Mouse (Mus musculus): Measurements from ENCODE around the gene Olfr287. TPM values are rescaled to one million over a fixed set of nuclear protein-coding genes. Genes with fewer than 3 reads are reported as not detected.

Olfr287 gene
- polyA plus RNA-seq, 1 experiment from 2014 or later = 0.12 TPM

DNA sequence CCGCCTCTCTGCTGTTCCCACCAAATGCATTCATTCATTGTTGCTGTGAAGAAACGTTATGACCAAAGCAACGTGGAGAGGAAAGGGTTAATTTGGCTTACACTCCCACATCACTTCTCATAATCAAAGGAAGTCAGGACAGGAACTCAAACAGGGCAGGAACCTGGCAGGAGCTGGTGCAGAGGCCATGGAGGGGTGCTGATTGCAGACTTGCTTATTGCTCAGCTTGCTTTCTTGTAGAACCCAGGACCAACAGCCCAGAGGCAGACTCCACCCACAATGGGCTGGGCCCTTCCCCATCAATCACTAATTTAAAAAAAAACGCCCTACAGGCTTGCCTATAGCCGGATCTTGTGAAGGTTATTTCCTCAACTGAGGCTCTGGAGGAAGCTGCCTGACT lies 6.7 kb downstream of the Olfr287 start:
- no peaks in the 10 kb centered on the region for H3K9me3 ChIP-seq (ENCODE audit: control insufficient read depth, low read length)
- whole genome bisulfite sequencing = 81% methylated on average over 5 of the region's 5 CpGs
- ATAC-seq (ENCODE audit: low read depth) = no peak

DNA sequence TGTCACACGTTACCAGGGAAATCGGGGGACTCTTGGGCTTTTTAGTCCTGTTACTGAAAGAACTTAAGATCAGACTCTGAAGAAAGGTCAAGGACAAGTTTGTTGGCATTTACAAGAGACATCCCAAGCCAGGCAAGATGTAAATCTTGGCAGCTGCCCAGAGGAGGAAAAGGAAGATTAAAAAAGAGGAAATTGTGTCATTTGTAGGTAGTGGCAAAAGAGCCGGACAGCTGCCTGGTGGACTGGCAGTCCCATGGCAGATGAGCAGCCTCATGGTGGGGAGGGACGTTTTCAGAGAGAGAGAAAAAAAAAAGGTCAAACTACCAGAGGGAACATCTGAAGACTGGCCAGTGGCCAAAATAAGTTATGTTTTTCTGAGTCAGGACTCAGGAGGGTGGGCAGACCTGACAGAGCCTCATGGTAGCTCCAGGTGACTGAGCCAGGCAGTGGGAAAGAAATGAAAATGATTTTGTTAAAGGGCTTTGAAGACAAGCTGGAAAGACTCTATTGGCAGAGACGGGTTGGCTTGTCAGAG lies 7.5 kb downstream of the Olfr287 start:
- Histone ChIP-seq H3K4me3 (ENCODE audit: low read depth, low read length) (no peak overlapping the region), H3K9ac (replicated peaks; ENCODE audit: low read depth, low read length) (no peak overlapping the region), H3K27ac (ENCODE audit: low read depth, low read length) (no peak overlapping the region), H3K27me3 (ENCODE audit: control insufficient read depth, insufficient read depth, low read length) (no peaks in the 10 kb centered on the region), H3K36me3 (ENCODE audit: control insufficient read depth, insufficient read depth, low read length) (no peaks in the 10 kb centered on the region), H3K4me2 (ENCODE audit: low read depth, low read length) (no peak overlapping the region), H3K9me3 (ENCODE audit: control insufficient read depth, low read length) (no peaks in the 10 kb centered on the region), H3K4me1 (ENCODE audit: control insufficient read depth, insufficient read depth, low read length) (no peaks in the 10 kb centered on the region)
- 76% methylated on average over 5 of the region's 5 CpGs for WGBS
- ATAC-seq (ENCODE audit: low read depth) = no peak

More for the DNA sequence above, 6.7 kb downstream of the Olfr287 start:
- Histone ChIP-seq H3K27ac (ENCODE audit: low read depth, low read length) (no peak overlapping the region), H3K4me1 (ENCODE audit: control insufficient read depth, insufficient read depth, low read length) (no peaks in the 10 kb centered on the region), H3K27me3 (ENCODE audit: control insufficient read depth, insufficient read depth, low read length) (no peaks in the 10 kb centered on the region), H3K4me2 (ENCODE audit: low read depth, low read length) (no peak overlapping the region), H3K9ac (replicated peaks; ENCODE audit: low read depth, low read length) (no peak overlapping the region), H3K4me3 (ENCODE audit: low read depth, low read length) (no peak overlapping the region), H3K36me3 (ENCODE audit: control insufficient read depth, insufficient read depth, low read length) (no peaks in the 10 kb centered on the region)

DNA sequence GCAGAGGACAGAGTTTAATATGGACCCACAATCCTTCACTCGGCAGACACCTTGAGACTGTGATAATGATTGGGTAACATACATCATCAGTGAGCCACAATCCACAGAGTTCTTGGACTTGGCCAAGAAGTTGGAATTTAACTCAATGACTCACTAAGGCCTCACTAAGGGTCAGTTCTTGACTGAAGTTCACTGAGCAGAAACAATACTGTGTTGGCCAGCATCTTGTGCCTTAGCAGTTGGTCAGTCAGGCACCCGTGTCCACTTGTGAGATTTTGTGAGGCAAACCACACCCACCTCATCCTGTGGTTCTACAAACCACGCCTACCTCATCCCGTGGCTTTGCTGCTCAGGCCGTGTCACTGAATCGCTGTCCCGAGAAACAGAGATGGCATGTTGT lies 11.2 kb downstream of the Olfr287 start:
- H3K4me1 ChIP-seq (ENCODE audit: control insufficient read depth, insufficient read depth, low read length) = no peaks in the 10 kb centered on the region
- no peak overlapping the region for H3K4me3 ChIP-seq (ENCODE audit: low read depth, low read length)
- no peak overlapping the region for H3K4me2 ChIP-seq (ENCODE audit: low read depth, low read length)
- H3K27me3 ChIP-seq (ENCODE audit: control insufficient read depth, insufficient read depth, low read length) = no peaks in the 10 kb centered on the region
- H3K27ac ChIP-seq (ENCODE audit: low read depth, low read length) = no peak overlapping the region
- ATAC-seq (ENCODE audit: low read depth) = no peak
- 82% methylated on average over 7 of the region's 7 CpGs for WGBS
- no peaks in the 10 kb centered on the region for H3K9me3 ChIP-seq (ENCODE audit: control insufficient read depth, low read length)
- H3K9ac ChIP-seq (replicated peaks; ENCODE audit: low read depth, low read length) = no peak overlapping the region
- H3K36me3 ChIP-seq (ENCODE audit: control insufficient read depth, insufficient read depth, low read length) = no peaks in the 10 kb centered on the region

DNA sequence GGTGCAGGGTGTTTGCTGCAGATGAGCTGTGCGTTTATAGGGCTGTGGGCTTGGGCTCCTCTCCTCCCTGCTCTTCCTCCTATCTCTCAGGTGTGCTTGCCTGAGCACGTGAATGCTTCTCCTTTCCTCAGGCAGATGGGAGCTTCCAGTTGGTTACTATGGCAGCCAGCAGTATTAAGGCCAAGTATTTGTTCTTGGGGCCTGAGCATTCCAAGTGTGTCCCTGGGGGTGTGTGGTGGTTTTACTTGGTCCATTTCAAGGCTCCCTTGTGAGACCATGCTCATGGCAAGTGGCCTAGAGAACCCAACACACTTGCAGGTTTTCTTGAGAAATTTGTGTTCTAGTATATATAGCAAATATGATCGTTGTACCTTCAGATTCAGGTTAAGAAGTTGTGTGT lies 25.4 kb downstream of the Olfr287 start, which contains the start of gene Olfr288:
Gene Olfr288, minus strand, starts transcription at position 101 of the 400 bp plus-strand sequence.
- ATAC-seq (ENCODE audit: low read depth) = no peak
- H3K9me3 ChIP-seq (ENCODE audit: control insufficient read depth, low read length) = no peaks in the 10 kb centered on the region
- no peak within 1 kb of the TSS for H3K27ac ChIP-seq (ENCODE audit: low read depth, low read length)
- H3K9ac ChIP-seq (replicated peaks; ENCODE audit: low read depth, low read length) = no peak within 1 kb of the TSS
- no peak within 1 kb of the TSS for H3K4me2 ChIP-seq (ENCODE audit: low read depth, low read length)
- H3K4me3 ChIP-seq (ENCODE audit: low read depth, low read length) = no peak within 1 kb of the TSS
- H3K27me3 ChIP-seq (ENCODE audit: control insufficient read depth, insufficient read depth, low read length) = no peaks in the 10 kb centered on the region
- WGBS = 77% methylated on average over 3 of the region's 3 CpGs
- no peaks in the 10 kb centered on the region for H3K36me3 ChIP-seq (ENCODE audit: control insufficient read depth, insufficient read depth, low read length)
- no peaks in the 10 kb centered on the region for H3K4me1 ChIP-seq (ENCODE audit: control insufficient read depth, insufficient read depth, low read length)

DNA sequence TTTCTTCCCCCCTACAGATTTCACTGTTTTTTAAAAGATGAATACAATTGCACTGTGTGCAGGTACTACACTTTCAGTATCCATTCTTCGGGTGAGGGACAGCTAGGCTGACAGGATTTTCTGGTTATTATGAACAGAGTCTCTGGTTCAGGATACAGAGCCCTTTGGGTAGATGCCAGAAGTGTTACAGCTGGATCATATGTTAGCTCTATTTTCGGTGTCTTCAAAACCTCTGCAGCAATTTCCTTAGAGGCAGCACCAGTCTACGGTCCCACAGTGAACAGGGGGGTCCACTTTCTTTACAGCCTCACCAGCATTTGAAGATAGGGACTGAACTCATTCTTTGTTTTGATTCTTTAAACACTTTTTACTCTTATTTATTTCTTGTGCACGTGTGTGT lies 36.4 kb downstream of the Olfr287 start:
- H3K9ac ChIP-seq (replicated peaks; ENCODE audit: low read depth, low read length) = no peak overlapping the region
- H3K4me2 ChIP-seq (ENCODE audit: low read depth, low read length) = no peak overlapping the region
- H3K9me3 ChIP-seq (ENCODE audit: control insufficient read depth, low read length) = no peaks in the 10 kb centered on the region
- H3K27ac ChIP-seq (ENCODE audit: low read depth, low read length) = no peak overlapping the region
- peaks cover 5% of the 10 kb centered on the region; the same call in 1 of the 2 replicates for H3K4me1 ChIP-seq (ENCODE audit: control insufficient read depth, insufficient read depth, low read length)
- 79% methylated on average over 4 of the region's 4 CpGs for WGBS
- ATAC-seq (ENCODE audit: low read depth) = no peak
- no peaks in the 10 kb centered on the region for H3K36me3 ChIP-seq (ENCODE audit: control insufficient read depth, insufficient read depth, low read length)
- no peak overlapping the region for H3K4me3 ChIP-seq (ENCODE audit: low read depth, low read length)
- H3K27me3 ChIP-seq (ENCODE audit: control insufficient read depth, insufficient read depth, low read length) = no peaks in the 10 kb centered on the region

DNA sequence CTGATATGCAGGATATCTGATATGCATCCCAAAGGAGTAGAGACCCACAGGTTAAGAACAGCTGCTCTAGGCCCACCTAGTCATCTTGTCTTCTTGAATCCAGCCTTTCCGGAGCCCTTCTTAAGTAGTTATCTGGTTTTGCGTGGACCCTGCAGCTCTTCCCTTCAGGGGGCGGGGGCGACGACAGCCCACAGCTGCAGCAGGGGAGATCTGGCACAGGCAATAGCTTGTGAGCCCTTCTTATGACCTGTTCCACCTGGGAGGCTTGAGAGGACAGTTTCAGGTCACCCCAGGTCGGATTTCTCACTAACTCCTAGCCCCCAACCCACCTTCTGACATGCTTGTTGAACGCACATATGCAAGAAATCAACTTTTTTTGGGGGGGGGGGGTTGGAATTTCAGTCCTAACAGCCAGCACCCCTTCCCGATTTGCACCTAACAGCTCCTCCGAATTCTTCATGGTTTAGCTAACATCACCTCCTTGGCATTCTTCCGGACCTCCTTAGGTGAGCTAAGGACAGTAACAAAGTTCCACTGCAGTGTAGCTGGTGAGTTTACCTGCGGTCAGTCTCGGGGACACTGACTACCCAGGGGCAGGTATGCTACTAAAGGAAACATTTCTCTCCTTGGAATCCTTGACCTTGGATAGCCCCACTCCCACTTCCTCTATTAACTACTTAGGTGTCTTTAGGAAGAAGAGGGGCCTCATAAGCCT lies 38.8 kb downstream of the Olfr287 start:
- Histone ChIP-seq H3K9ac (replicated peaks; ENCODE audit: low read depth, low read length) (no peak overlapping the region), H3K27ac (ENCODE audit: low read depth, low read length) (no peak overlapping the region), H3K36me3 (ENCODE audit: control insufficient read depth, insufficient read depth, low read length) (no peaks in the 10 kb centered on the region), H3K9me3 (ENCODE audit: control insufficient read depth, low read length) (no peaks in the 10 kb centered on the region), H3K27me3 (ENCODE audit: control insufficient read depth, insufficient read depth, low read length) (no peaks in the 10 kb centered on the region), H3K4me2 (ENCODE audit: low read depth, low read length) (no peak overlapping the region), H3K4me3 (ENCODE audit: low read depth, low read length) (no peak overlapping the region), H3K4me1 (ENCODE audit: control insufficient read depth, insufficient read depth, low read length) (peaks cover 5% of the 10 kb centered on the region; the same call in 1 of the 2 replicates)
- ATAC-seq (ENCODE audit: low read depth) = no peak
- 77% methylated on average over 12 of the region's 12 CpGs for WGBS

DNA sequence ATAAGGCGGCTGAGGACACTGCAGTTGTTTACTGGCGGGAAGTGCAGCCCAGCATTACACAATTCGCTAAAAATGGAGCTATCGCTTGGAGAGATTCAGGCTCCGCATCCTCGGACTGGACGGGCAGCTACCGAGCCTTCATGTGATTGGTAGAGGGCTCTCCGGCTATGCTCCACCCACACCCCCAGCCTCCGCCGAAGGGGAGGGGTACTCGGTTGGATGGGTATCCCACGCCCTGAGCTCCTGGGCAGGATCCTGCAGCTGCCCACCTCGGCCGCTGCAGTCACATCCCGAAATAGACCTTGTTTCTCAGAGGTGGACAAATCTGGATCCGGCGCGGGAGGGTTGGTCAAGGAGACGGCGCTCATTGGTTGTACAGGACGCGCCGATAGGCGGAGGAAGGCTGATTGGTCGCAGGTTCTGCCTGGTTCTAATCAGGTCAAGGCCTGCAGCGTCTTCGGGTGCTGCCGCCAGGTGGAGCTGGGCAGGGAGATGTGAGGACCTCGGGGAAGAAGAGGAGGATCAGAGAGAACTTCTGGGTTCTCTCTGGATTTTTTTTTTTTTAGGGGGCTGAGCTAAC lies 39.6 kb downstream of the Olfr287 start:
- Histone ChIP-seq H3K27me3 (ENCODE audit: control insufficient read depth, insufficient read depth, low read length) (no peaks in the 10 kb centered on the region), H3K27ac (ENCODE audit: low read depth, low read length) (peak overlapping the region; percentile 69), H3K36me3 (ENCODE audit: control insufficient read depth, insufficient read depth, low read length) (no peaks in the 10 kb centered on the region), H3K9me3 (ENCODE audit: control insufficient read depth, low read length) (no peaks in the 10 kb centered on the region), H3K4me2 (ENCODE audit: low read depth, low read length) (peak overlapping the region; percentile 74), H3K9ac (replicated peaks; ENCODE audit: low read depth, low read length) (peak overlapping the region; percentile 49; the same call in 1 of the 2 replicates), H3K4me1 (ENCODE audit: control insufficient read depth, insufficient read depth, low read length) (peaks cover 5% of the 10 kb centered on the region; the same call in 1 of the 2 replicates), H3K4me3 (ENCODE audit: low read depth, low read length) (peak overlapping the region; percentile 48)
- peak; percentile 98 for ATAC-seq (ENCODE audit: low read depth)
- WGBS = under 1% methylated on average over 30 of the region's 30 CpGs

DNA sequence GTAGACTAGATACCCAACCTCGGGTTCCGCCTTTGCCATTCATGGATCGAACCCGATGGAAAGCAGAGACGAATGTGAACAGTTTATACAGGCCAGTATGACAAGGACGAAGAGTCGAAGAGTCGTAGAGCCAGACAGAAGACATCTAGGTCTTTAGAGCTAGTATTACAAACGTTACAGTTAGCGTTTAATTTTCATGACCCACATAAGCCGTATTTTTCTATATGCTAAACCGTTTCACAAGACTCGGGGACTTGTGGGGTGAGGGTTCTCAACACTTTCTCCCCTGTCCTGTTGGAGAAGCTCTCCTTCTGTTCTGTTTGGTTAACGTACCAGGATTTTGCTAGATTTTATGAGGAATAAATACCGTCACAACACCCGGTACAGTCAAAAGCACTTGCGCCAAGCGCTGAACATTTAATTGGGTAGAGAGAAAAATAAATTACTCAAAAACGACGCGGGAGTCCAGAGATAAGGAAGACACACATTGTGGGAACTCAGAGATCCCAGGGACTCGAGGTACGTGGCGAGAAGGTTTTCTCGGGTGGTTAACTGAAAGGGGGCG lies 40.2 kb downstream of the Olfr287 start:
- WGBS = 4% methylated on average over 26 of the region's 26 CpGs
- peak overlapping the region; percentile 69 for H3K27ac ChIP-seq (ENCODE audit: low read depth, low read length)
- H3K9me3 ChIP-seq (ENCODE audit: control insufficient read depth, low read length) = no peaks in the 10 kb centered on the region
- H3K27me3 ChIP-seq (ENCODE audit: control insufficient read depth, insufficient read depth, low read length) = no peaks in the 10 kb centered on the region
- peak overlapping the region; percentile 49; the same call in 1 of the 2 replicates for H3K9ac ChIP-seq (replicated peaks; ENCODE audit: low read depth, low read length)
- no peaks in the 10 kb centered on the region for H3K36me3 ChIP-seq (ENCODE audit: control insufficient read depth, insufficient read depth, low read length)
- peaks cover 5% of the 10 kb centered on the region; the same call in 1 of the 2 replicates for H3K4me1 ChIP-seq (ENCODE audit: control insufficient read depth, insufficient read depth, low read length)
- H3K4me3 ChIP-seq (ENCODE audit: low read depth, low read length) = peak overlapping the region; percentile 48
- no peak for ATAC-seq (ENCODE audit: low read depth)
- H3K4me2 ChIP-seq (ENCODE audit: low read depth, low read length) = peak overlapping the region; percentile 74

DNA sequence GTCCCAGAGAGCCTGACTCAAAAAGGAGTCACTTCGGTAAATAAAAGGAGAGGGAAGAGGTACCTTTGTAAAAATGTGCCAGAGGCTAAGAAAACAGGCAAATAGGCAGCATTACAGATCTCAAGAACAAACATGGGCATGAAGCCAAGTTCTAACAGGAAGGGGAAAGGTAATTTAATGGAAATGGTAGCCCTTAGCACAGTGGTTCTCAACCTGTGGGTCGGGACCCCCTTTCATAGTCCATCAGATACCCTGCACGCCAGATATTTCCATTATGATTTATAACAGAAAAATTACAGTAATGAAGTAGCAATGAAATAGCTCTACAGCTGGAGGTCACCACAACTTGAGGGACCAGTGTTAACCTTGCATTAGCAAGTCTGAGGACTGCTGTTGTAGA lies 43.5 kb downstream of the Olfr287 start:
- no peaks in the 10 kb centered on the region for H3K36me3 ChIP-seq (ENCODE audit: control insufficient read depth, insufficient read depth, low read length)
- no peak overlapping the region for H3K9ac ChIP-seq (replicated peaks; ENCODE audit: low read depth, low read length)
- no peak overlapping the region for H3K27ac ChIP-seq (ENCODE audit: low read depth, low read length)
- no peaks in the 10 kb centered on the region for H3K9me3 ChIP-seq (ENCODE audit: control insufficient read depth, low read length)
- ATAC-seq (ENCODE audit: low read depth) = no peak
- no peak overlapping the region for H3K4me3 ChIP-seq (ENCODE audit: low read depth, low read length)
- no peak overlapping the region for H3K4me2 ChIP-seq (ENCODE audit: low read depth, low read length)
- 66% methylated on average over 3 of the region's 3 CpGs for WGBS
- H3K4me1 ChIP-seq (ENCODE audit: control insufficient read depth, insufficient read depth, low read length) = peaks cover 5% of the 10 kb centered on the region; the same call in 1 of the 2 replicates
- H3K27me3 ChIP-seq (ENCODE audit: control insufficient read depth, insufficient read depth, low read length) = no peaks in the 10 kb centered on the region
